Mouse (Mus musculus): Measurements from ENCODE around the gene Tysnd1.

Gene Tysnd1

DNA sequence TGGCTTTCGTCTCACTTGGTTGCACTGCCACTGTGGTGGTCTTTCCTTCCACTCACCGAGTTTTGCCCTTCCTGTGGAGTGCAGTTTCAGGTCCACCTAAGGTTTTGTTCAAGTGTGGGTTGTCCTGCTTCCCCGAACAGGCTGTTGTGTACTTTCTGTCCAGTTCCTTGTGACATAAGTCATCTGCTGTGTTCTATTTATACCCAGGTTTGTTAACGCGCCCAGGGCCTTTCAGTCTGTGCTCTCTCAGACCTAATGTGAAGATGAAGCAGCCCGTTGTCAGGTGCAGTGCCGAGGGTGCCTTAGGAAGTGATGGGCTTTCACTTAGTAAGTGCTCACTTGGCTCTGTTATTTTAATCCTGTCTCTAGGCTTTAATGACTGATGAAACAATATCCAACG lies 5.9 kb upstream of the Tysnd1 start:
- DNase-seq (ENCODE audit: low spot score), result no peak

DNA sequence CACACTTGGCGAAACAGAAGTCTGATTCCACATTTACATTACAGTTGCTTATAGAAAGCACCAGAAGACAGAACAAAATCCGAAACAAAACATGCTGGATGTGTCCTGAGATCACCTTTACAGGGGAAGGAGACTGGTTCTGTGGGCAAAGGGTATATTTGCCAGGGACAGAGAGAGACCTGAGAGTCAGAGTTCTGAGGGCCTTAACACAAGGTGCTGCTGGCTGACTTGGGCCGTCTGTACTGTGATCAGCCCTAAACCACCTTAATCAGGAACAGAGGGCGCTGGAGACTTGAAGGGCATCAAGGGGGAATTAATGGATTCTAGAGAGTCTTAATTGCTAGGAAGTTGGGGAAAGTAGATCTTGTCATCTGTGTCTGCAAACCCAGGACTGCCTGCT lies 1.8 kb upstream of the Tysnd1 start:
- no peak for DNase-seq (ENCODE audit: low spot score)

DNA sequence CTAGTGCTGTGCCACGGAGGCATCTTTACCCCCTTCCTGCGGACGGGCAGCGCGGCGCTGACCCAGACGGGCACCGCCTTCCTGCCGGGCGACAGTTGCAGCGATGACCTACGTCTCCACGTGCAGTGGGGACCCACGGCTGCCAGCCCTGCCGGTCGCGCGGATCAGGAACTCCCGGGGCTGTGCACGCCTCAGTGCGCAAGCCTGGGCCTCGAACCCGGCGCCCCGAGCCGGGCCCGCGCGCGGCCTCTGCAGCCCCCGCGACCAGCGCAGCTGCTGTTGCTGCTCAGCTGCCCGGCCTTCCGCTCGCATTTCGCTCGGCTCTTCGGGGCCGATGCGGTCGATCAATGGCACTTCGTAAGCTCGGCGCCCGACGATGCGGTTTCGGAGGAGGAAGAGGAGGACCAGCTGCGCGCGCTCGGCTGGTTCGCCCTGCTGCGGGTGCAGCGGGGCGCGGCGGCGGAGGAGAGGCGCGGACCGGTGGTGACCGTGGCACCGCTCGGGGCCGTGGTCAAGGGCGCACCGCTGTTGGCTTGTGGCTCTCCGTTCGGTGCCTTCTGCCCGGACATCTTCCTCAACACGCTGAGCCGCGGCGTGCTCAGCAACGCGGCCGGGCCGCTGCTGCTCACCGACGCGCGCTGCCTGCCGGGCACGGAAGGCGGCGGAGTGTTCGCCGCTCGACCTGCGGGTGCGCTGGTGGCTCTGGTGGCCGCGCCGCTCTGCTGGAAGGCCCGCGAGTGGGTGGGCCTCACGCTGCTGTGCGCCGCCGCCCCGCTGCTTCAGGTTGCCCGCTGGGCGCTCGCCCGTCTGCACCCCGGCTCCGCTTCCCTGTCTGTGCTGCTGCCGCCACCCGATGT lies 617 bp downstream of the Tysnd1 start:
- no peak for DNase-seq (ENCODE audit: low spot score)

DNA sequence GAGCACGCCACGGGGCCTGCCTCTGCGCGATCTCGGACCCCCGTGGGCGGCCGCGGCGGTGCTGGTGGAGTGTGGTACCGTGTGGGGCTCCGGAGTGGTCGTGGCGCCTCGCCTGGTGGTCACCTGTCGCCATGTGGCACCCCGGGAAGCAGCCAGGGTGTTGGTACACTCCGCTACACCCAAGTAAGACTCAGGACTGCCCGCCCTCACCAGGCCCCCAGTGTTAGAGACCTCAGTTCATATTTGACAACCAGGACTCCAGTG lies 1.2 kb downstream of the Tysnd1 start:
- no peak for DNase-seq (ENCODE audit: low spot score)

DNA sequence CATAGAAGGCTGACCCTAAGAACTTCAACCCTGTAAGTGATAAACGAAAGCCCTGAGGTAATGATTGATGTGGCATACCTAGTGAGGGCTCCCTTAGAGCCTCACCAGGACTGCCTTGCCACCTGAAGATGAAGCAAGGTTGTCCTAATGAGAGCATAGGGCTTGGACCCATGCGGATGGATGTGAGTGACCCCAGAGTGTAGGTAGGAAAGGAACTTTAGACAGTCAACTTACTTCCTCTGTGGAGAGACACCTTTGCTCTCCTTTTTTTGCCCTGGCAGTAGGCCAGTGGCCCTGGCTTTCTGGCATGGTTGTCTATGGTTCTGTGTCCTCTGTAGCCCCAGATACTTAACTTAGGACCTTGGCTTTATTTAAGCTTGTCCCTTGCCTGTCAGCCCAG lies 1.7 kb downstream of the Tysnd1 start:
- DNase-seq (ENCODE audit: low spot score), result no peak

DNA sequence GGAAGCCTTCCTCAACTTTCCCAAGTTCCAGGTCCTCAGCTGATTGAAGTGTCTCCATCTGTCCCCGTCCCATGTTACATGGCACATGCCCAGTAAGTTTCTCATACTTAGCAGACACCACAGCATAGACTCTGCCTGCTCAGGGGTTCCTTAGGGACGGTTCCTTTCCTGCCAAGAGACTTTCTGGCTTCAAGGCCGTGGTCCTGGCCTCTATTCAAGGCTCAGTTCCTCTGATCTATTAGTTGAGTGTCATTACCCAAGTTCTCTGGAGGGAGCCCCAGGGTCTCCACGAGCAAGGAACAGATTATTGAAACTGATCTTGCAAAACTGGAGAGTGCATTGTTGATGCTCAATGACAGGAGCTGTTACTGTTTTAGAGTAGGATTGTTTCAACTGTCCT lies 9.3 kb downstream of the Tysnd1 start:
- no peak for DNase-seq (ENCODE audit: low spot score)

DNA sequence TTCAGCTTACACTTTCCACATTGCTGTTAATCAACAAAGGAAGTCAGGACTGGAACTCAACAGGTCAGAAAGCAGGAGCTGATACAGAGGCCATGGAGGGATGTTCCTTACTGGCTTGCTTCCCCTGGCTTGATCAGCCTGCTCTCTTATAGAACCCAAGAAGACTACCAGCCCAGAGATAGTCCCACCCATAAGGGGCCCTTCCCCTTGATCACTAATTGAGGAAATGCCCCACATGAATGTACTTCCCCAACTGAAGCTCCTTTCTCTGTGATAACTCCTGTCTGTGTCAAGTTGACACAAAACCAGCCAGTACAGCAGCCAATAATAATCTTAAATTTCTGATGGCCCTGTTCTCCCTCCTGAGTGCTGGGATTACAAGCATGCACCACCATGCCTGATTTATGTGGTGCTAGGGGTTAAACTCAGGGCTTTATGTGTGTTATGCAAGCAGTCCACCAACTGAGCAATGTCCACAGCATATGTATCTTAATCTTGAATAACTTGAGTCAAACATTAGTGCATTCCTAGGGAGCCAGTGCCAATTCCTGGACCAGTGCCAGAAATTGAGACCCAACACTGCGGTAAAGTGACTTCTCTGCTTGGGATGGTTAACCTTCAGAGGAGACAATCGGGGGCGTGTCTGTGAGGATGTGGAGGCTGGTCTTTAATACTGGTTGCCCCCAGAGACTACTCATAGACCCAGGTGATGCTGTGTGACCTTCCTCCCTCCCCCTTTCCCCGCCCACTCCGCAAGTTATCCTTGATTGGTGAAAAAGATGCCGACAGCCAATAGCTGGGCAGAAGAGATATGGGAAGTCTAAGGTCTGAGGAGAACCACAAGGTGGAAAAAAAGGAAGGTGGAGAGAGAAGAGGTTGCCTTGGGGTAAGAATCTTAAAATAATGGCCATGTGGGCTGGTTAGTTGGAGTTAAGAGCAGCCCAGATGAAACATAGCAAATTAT lies 11.4 kb downstream of the Tysnd1 start:
- no peak for DNase-seq (ENCODE audit: low spot score)

DNA sequence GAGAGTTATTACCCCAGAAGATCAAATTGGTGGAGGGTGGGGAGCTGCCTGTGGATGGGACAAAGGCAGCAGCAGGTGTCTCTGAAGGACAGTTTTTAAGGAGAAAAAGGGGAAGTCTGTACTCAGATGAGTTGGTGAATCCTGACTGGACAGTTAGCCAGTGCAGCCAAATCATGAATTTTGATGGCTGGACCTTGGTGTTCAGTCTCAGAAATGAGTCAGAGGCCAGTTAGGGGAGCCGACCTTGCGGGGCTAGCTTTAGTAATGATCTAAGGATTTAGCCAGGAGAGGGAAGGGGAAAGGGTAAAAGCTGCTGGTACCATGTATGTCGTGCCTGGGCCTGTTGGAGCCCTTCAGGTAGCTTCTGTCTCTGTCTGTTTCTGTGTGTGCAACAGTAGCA lies 18.3 kb downstream of the Tysnd1 start:
- no peak for DNase-seq (ENCODE audit: low spot score)

DNA sequence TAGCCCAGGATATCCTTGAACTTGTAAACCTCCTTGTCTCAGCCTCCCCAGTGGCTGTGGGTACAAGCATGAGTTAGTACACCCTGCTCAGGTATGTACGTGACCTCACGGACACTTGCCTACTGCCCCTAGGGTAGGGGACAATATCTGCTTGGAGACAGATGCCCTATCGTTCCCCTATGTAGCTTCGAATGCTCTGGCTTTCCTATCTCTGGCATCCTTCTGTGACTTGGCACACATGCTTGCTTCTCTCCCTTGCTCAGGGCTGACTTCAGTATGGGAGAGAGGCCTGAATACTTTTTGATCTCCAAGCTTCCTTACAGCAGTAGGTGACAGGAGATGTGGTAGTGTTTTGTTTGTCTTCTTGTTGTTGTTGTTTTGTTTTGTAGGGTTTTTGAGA lies 18.8 kb downstream of the Tysnd1 start:
- DNase-seq (ENCODE audit: low spot score), result no peak

DNA sequence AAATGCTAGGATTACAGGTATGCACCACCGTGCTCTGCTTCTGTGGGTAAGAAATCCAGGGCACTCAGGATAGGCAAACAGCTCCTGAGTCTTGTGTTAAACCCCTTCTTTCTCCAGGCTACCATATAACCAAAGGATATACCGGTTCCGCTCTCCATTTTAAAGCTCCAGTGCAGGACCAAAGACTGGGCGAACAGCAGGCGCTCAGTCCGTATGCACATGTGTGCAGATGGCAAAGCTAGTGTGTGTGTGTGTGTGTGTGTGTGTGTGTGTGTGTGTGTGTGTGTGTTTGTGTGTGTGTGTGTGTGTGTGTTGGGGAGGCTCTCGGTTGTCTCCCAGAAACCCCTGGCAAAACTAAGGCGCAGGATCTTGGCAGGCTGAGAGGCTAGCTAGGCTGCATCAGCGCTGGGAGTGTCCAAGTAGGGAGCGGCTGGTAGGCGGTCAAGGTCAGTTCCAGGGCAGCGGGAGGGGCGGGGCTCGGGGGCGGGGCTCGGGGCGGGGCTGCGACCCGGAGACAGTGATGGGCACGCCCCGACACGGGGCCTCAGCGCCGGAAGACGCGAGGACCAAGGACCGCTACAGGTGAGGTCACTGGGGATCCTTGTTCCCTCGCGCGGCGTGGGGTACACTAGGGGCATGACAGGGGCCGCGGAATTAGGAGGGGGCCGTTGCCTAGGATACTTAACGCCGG lies 19.6 kb downstream of the Tysnd1 start, which contains the start of gene Aifm2:
Gene Aifm2 (plus strand): TSS at position 493 of the 691 bp plus-strand sequence.
- DNase-seq (ENCODE audit: low spot score), result peak; percentile 76

DNA sequence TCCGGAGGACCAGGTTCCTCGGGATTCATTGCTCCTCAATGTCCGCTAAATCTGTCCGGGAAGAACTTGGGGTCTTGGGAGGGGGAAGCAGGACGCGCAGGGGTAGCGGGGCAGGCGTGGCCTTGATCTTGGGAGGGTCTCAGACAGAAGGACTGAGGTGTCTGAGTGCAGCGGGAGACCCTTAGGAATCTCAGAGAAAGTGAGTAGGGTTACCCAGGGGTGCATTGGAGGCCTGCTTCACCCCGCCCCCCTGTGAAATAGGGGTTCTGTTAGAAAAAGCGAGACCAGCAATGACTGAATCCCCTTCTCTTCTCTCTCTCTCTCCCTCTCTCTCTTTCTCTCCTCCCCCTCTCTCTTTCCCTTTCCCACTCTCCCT lies 20.1 kb downstream of the Tysnd1 start:
- no peak for DNase-seq (ENCODE audit: low spot score)

DNA sequence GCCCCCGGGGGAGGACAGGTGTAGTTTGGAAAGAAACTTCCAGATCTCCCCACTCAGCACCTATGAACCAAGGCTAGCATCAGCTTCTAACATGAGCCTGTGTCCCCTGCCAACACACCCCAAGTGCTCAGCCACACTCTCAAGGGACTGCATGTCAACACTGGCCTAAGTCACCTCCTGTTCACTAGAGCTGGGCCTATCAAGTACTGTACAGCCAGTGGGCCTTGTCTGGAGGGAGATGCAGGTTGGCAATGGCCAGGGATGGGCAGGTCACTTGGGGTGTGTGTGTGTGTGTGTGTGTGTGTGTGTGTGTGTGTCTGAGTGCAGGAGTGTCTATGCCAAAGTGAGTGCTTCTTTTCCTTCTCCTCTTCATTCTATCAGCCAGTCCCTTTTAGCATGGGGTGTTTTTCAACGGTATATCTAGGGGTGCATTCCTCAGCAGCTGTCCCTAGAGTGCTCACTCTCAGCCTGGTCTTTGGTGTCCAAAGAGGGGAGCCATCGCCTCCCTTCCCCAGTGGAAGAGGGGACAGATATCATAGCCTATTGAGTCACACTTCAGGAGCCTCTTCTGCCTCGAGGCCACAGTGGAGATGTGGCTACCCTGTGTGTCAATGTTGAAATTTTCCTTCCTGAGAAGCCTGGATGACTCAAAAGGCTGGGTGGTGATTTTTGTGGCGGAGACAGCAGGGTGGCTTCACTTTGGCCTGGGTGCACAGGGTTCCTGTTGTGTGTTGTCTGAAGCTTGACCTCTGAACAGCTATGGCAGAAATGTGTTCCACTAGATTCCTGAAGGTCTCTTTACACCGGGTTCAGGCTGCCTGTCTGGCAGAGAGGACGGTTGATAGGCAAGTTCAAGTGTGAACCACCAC lies 20.9 kb downstream of the Tysnd1 start:
- no peak for DNase-seq (ENCODE audit: low spot score)

DNA sequence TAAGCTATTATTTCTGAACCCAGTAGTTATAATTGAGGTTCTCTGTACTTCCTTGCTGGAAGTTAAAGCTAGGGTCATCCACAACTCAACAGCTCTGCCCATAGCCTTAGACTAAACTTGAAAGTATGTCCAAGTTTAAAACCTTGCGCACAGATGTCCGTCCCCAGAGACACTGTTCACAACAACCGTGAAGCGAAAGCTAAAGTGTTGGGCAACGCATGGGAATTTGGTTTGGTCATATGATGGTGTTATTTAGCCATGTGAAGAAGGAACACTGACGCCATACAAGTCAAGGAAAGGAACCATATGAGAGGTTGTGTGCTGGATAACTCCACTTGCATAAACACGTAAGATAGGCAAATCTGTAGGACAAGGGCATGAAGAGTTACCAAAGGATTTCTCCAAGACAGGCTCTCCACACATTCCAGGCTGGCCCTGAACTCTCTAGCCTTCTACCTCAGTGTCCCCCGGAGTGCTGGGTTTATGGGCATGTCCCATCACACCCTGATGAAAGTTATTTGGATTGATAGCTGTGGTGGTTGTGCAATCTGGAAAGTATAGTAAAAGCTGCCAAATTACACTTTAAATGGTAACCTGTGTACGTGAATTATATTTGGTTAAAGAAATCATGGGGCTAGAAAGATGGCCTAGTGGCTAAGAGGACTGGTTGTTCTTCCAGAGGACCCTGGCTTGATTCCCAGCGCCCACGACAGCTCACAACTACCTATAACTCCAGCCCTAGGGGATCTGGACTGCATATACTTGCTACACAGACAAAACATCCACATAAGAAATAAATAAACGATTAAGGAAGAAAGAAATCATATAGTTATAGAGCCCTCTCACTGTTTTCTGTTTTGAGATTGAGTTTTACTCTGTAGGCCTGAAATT lies 22.3 kb downstream of the Tysnd1 start:
- no peak for DNase-seq (ENCODE audit: low spot score)

DNA sequence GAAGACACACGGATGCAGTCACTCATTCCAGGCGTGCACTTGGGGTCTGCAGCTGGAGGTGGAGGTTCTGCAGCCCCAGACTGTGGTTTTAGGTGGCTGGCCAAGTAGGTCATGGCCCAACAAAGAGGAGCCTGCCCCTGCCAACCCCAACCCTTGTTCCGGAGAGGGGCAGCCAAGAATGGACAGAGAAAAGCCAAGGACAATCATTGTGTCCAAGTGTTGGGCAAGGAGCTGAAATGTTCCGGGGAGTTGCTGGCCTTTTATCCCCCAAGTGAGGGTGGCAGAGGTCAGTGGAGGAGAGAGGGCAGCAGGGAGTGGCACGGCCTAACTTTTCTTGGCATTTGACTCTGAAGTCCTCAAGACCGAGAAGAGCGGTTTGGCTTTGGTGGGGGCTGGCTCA lies 25.0 kb downstream of the Tysnd1 start:
- no peak for DNase-seq (ENCODE audit: low spot score)

DNA sequence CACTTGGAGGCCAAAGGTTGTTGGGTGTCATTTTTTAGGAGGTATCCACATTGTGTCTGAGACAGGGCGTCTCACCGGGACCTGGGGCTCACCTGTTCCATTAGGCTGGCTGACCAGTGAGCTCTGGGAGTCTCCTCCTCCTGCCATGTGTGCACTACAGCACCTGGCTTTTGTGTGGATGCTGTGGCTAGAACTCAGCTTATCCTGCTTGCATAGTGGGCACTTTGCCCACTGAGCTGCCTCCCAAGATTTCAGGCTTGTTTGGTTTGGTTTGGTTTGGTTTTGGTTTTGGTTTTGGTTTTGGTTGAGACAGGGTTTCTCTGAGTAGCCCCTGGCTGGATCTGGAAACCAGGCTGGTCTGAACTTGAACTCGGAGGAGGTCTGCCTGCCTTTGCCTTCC lies 26.9 kb downstream of the Tysnd1 start:
- DNase-seq (ENCODE audit: low spot score), result no peak

DNA sequence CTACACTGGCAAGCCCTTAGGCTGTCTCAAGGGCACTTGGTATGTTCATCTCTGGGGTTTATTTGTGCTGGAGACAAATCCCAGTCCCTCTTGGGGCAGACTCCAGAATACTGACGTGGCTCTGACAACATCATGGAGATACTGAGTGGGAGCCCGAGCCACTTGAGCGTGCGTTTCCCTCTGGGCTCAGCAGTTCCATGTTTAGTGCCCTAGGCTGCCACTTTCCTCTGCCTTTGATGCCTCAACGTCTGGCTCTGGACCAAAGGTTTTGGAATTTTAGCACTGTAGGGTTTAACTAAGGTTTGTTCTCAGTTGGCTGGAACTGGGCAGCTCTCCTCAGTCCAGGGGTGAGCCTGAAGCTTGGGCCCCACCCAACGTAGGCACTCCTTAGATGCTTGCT lies 28.0 kb downstream of the Tysnd1 start:
- no peak for DNase-seq (ENCODE audit: low spot score)

DNA sequence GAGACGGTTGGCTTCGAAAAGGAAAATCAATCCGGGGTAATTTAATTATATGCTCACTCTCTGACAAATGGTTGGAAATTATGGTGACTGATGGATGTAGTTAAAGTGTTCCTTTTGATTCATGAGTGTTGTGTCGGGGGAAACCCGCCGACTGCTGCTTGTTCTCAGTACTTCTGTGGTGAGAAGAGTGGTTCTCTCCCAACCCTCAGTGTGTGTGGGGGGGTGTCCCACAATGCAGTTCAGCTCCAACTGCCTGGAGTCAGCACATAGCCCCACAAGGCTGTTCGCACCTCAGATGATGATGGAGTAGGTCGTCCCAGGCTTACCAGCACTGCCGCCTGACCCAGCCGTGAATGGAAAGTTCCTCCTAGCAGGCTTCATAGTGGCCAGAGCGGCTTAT lies 33.9 kb downstream of the Tysnd1 start:
- no peak for DNase-seq (ENCODE audit: low spot score)

DNA sequence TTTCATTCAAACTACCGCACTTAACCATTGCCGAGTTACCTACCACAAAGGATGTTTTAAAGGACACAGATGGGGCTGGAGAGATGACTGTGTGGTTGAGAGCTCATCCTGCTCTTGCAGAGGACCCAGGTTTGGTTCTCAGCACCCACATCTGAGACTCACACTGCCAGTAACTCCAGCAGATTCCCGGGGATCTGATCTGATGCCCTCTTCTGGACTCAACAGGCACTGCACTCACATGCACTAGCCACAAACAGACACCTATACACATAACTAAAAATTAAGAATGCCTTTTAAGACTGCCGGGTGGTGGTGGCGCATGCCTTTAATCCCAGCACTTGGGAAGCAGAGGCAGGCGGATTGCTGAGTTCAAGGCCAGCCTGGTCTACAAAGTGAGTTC lies 34.9 kb downstream of the Tysnd1 start:
- no peak for DNase-seq (ENCODE audit: low spot score)

DNA sequence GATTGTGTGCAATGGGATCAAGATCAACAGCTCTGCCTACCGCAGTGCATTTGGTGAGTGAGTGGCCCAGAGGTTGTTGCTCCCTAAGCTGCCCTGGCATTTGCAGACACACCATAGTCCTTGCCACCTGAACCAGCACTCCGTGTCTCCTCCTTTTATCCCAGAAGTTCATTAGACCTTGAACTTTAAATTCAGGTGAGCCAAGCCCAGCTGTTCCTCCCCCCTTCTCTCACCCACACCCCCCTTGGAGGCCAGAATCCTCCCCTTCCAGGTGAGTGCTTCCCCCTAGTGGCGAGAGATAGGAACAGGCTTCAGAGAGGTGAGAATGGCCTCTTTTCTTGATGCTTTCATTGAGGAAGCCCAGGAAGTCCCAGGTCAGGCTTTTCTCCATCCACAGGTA lies 39.1 kb downstream of the Tysnd1 start:
- peak; percentile 63 for DNase-seq (ENCODE audit: low spot score)

DNA sequence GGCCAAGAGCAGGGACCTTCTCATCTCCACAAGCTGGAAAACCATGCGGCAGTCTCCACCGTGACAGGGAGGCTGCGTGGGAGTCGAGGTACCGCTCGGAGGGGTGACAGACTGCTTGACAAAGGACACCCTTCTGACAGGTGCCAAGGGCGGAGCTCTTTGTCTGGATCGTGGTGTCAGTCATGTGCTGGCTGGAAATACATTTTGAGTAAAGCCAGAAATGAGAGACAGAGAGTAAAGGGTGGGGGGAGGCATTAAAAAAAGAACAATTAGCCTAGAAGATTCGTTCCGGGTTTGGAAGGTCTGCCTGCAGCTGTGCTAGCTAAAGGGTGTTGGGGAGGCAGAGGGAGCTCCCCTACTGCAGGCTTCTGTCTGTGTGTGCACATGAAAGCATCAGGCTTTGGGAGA lies 41.4 kb downstream of the Tysnd1 start:
- no peak for DNase-seq (ENCODE audit: low spot score)

DNA sequence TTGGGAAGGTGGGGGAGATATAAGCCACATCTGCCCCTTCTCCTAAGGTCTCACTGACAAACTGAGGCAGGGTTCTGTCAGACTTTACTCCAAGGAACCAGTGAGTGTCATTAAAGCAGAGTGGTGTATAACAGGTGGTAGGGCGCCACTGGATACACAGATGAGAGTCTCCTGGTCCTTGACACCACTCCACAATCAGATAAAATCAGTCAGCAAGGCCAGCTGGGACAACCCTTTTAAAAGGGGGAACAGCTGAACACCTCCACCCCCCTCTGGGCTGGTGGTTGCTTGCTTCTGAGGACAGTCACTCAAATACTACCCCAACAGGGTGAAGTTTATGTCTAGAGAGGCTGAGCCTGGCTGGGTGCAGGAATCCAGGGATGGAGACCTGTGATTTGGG lies 42.2 kb downstream of the Tysnd1 start:
- no peak for DNase-seq (ENCODE audit: low spot score)

Data from embryo, embryonic 10.5 days (tissue).